ENCODE assay signal across 10 mouse cellular contexts in genomic region chr2:167343369-167344140, GRCm38 (mm10). TPM values are rescaled to one million over a fixed set of nuclear protein-coding genes. Genes with fewer than 3 reads are reported as not detected.
A peak's percentile ranks its signal among the peaks of the same experiment; 100 is the strongest.
DNase-seq lines count a peak whose midpoint lies in the region; ATAC-seq and TF ChIP-seq lines count a peak whose summit lies in the region.
"Had no signal": no experiment of that assay in that cellular context is flagged by ENCODE, and none has a peak within 500 bp of the region (broad histone marks: within the 10 kb centered on the region; RNA-seq: fewer than 3 reads in every experiment).

No protein-coding gene starts in this region.

- 0 out of 2 replicates have a peak overlapping the region, but pooled peaks have one; percentile 2 for H3K9ac ChIP-seq in lung, embryonic 14.5 days
- no peak overlapping the region for H3K9ac ChIP-seq in lung, postnatal 0 days (replicated peaks; ENCODE audit: low read depth)

- peaks cover 4% of the 10 kb centered on the region for H3K4me1 ChIP-seq in lung, embryonic 14.5 days (ENCODE audit: insufficient read depth)
- peaks cover 4% of the 10 kb centered on the region; the same call in 1 of the 2 replicates for H3K4me1 ChIP-seq in lung, postnatal 0 days (ENCODE audit: insufficient read depth, low read depth, low read length)

- no peak for TF ChIP-seq CTCF in lung, embryonic 14.5 days (IDR thresholded peaks at IDR 0.05; ENCODE audit: low read depth)
- TF ChIP-seq CTCF in lung, postnatal 0 days (IDR thresholded peaks at IDR 0.05) = no peak

- DNase-seq in cerebellum, adult 11-12 months = peak; percentile 11
- DNase-seq in cerebellum, postnatal 4 days (ENCODE audit: low spot score in 2 of 2) = no peak
- no peak for DNase-seq in lung, embryonic 14.5 days
- DNase-seq in lung, postnatal 0 days (ENCODE audit: low spot score) = no peak
- no peak for DNase-seq in right cerebral cortex, adult 18-20 months
- no peak for DNase-seq in embryo, embryonic 11 days
- DNase-seq: B cell, adult 2 months; gastrocnemius, postnatal 25 days had no signal

- H3K9me3 ChIP-seq in lung, embryonic 14.5 days (ENCODE audit: low read depth, low read length) = no peaks in the 10 kb centered on the region
- H3K9me3 ChIP-seq in lung, postnatal 0 days (ENCODE audit: low read length) = no peaks in the 10 kb centered on the region

- no peak for ATAC-seq in lung, embryonic 14.5 days (ENCODE audit: insufficient read depth)
- no peak for ATAC-seq in lung, postnatal 0 days
- 0 out of 2 replicates have a peak, but pooled peaks have one; percentile 61 for ATAC-seq in erythroblast, adult 5-6 weeks (replicated peaks; ENCODE audit: low FRiP score, poor library complexity, severe bottlenecking)
- ATAC-seq in megakaryocyte progenitor cell, adult 5-6 weeks (replicated peaks; ENCODE audit: poor library complexity) = peak; percentile 78

- H3K36me3 ChIP-seq in lung, embryonic 14.5 days (ENCODE audit: insufficient read depth) = no peaks in the 10 kb centered on the region
- no peaks in the 10 kb centered on the region for H3K36me3 ChIP-seq in lung, postnatal 0 days (ENCODE audit: insufficient read depth, low read length)

- TF ChIP-seq EP300 in lung, postnatal 0 days (IDR thresholded peaks at IDR 0.05) = no peak

- H3K4me2 ChIP-seq in lung, embryonic 14.5 days = no peak overlapping the region
- no peak overlapping the region for H3K4me2 ChIP-seq in lung, postnatal 0 days (replicated peaks; ENCODE audit: low read depth, low read length)

- no peak overlapping the region for H3K4me3 ChIP-seq in lung, embryonic 14.5 days (ENCODE audit: low read depth, low read length)
- H3K4me3 ChIP-seq in lung, postnatal 0 days (ENCODE audit: low read depth, low read length) = no peak overlapping the region

- WGBS in lung, embryonic 14.5 days = 62% methylated on average over 12 of the region's 12 CpGs
- WGBS in lung, postnatal 0 days = 70% methylated on average over 12 of the region's 12 CpGs

- H3K27ac ChIP-seq in lung, embryonic 14.5 days (ENCODE audit: low read depth) = no peak overlapping the region
- H3K27ac ChIP-seq in lung, postnatal 0 days (ENCODE audit: low read length) = no peak overlapping the region

- no peaks in the 10 kb centered on the region for H3K27me3 ChIP-seq in lung, embryonic 14.5 days (ENCODE audit: insufficient read depth, low read length)
- H3K27me3 ChIP-seq in lung, postnatal 0 days (replicated peaks; ENCODE audit: insufficient read depth, low read length) = no peaks in the 10 kb centered on the region

RNA-seq across cellular contexts. Expression of gene B4galt5, which starts 5.4 kb away (rescaled TPM):
- 20.5 and 24.1 TPM in 2 replicates for polyA plus RNA-seq in lung, embryonic 14.5 days (2014; fragmentation: Nextera tagmentation; extraction: Ambion mirVana)
- 10.3 and 12.2 TPM in 2 replicates for polyA plus RNA-seq in lung, postnatal 0 days (2015; fragmentation: Nextera tagmentation; extraction: Ambion mirVana)
- total RNA-seq in erythroblast, adult 5-6 weeks (2015; ENCODE audit: low replicate concordance) = 12.1 and 17.9 TPM in 2 replicates
- 4.8 and 9.8 TPM in 2 replicates for total RNA-seq in erythroblast, adult 5-6 weeks (2017; ENCODE audit: low replicate concordance)
- total RNA-seq in megakaryocyte progenitor cell, adult 5-6 weeks (2015) = 14.6 and 23.7 TPM in 2 replicates
- 15.4 and 24.2 TPM in 2 replicates for total RNA-seq in megakaryocyte progenitor cell, adult 5-6 weeks (2017)

Comparison
In these comparisons a context has a peak if more than half of its experiments do, and no peak if none do; other contexts are left out.
1. ATAC-seq: peak in erythroblast, adult 5-6 weeks (single experiment) and megakaryocyte progenitor cell, adult 5-6 weeks (single experiment); none in lung, embryonic 14.5 days (single experiment) and lung, postnatal 0 days (single experiment).